Mouse (Mus musculus): ENCODE data around the gene Gm11237. TPM values are rescaled to one million over a fixed set of nuclear protein-coding genes. Genes with fewer than 3 reads are reported as not detected.
"Not testable (repeated sequence)": the region's sequence is repeated elsewhere in the genome, so short reads cannot be mapped to it uniquely, and the experiment has no call there.

Gene Gm11237
- not detected in 2 replicates for polyA plus RNA-seq (2012; rRNA removed)

DNA sequence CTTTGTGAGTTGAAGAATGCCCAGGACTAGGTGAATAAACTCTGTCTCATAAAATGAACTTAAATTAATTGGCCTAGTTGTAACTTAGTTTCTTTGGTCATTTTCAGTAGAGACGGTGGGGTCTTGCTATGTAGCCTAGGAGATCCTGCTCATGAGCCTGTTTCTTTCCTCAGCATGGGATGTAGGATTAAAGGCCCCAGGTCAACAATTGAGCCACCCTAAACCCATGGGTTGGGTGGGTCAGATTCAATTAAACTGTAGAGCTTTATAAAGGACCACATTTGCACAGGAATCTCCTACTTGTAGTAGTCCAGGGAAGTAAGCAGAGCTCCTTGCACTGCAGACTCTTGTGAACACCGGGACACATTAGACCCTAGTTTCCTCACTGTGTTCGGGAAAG, at the start of gene Gm11237:
Gm11237 (plus strand) TSS at position 301 of the 400 bp plus-strand sequence.
- H3K27ac ChIP-seq (ENCODE audit: control insufficient read depth, insufficient read depth, low read depth, low read length); H3K4me3 ChIP-seq (ENCODE audit: control insufficient read depth, low read depth, low read length); H3K36me3 ChIP-seq (ENCODE audit: control insufficient read depth, insufficient read depth, low read length); H3K27me3 ChIP-seq (ENCODE audit: control insufficient read depth, insufficient read depth, low read length); H3K4me1 ChIP-seq (ENCODE audit: control insufficient read depth, insufficient read depth, low read length): not testable (repeated sequence)

GRCm38 (mm10) chr4:73599248-73599647, 23.5 kb upstream of the Gm11237 start:
- H3K27ac ChIP-seq (ENCODE audit: control insufficient read depth, insufficient read depth, low read depth, low read length): no peak overlapping the region
- no peak overlapping the region for H3K4me3 ChIP-seq (ENCODE audit: control insufficient read depth, low read depth, low read length)
- no peaks in the 10 kb centered on the region for H3K27me3 ChIP-seq (ENCODE audit: control insufficient read depth, insufficient read depth, low read length)
- H3K36me3 ChIP-seq (ENCODE audit: control insufficient read depth, insufficient read depth, low read length): no peaks in the 10 kb centered on the region
- TF ChIP-seq CTCF (IDR thresholded peaks at IDR 0.05; ENCODE audit: control insufficient read depth, insufficient read depth, insufficient replicate concordance, low read depth, low read length) (no peak), POLR2A (IDR thresholded peaks at IDR 0.05; ENCODE audit: control insufficient read depth, low read depth, low read length) (no peak)
- H3K4me1 ChIP-seq (ENCODE audit: control insufficient read depth, insufficient read depth, low read length): no peaks in the 10 kb centered on the region

DNA sequence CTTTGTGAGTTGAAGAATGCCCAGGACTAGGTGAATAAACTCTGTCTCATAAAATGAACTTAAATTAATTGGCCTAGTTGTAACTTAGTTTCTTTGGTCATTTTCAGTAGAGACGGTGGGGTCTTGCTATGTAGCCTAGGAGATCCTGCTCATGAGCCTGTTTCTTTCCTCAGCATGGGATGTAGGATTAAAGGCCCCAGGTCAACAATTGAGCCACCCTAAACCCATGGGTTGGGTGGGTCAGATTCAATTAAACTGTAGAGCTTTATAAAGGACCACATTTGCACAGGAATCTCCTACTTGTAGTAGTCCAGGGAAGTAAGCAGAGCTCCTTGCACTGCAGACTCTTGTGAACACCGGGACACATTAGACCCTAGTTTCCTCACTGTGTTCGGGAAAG, 15.2 kb upstream of the Gm11237 start, which contains the start of gene Gm11238:
Gm11238 (plus strand) TSS at position 301 of the 400 bp plus-strand sequence.
- H3K27ac ChIP-seq (ENCODE audit: control insufficient read depth, insufficient read depth, low read depth, low read length); H3K4me3 ChIP-seq (ENCODE audit: control insufficient read depth, low read depth, low read length); H3K4me1 ChIP-seq (ENCODE audit: control insufficient read depth, insufficient read depth, low read length); H3K36me3 ChIP-seq (ENCODE audit: control insufficient read depth, insufficient read depth, low read length); H3K27me3 ChIP-seq (ENCODE audit: control insufficient read depth, insufficient read depth, low read length): not testable (repeated sequence)

DNA sequence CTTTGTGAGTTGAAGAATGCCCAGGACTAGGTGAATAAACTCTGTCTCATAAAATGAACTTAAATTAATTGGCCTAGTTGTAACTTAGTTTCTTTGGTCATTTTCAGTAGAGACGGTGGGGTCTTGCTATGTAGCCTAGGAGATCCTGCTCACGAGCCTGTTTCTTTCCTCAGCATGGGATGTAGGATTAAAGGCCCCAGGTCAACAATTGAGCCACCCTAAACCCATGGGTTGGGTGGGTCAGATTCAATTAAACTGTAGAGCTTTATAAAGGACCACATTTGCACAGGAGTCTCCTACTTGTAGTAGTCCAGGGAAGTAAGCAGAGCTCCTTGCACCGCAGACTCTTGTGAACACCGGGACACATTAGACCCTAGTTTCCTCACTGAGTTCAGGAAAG, 15.0 kb downstream of the Gm11237 start, which contains the start of gene Gm11236:
Gm11236 (plus strand) TSS at position 301 of the 400 bp plus-strand sequence.
- H3K4me1 ChIP-seq (ENCODE audit: control insufficient read depth, insufficient read depth, low read length); H3K4me3 ChIP-seq (ENCODE audit: control insufficient read depth, low read depth, low read length); H3K36me3 ChIP-seq (ENCODE audit: control insufficient read depth, insufficient read depth, low read length); H3K27me3 ChIP-seq (ENCODE audit: control insufficient read depth, insufficient read depth, low read length); H3K27ac ChIP-seq (ENCODE audit: control insufficient read depth, insufficient read depth, low read depth, low read length): not testable (repeated sequence)

DNA sequence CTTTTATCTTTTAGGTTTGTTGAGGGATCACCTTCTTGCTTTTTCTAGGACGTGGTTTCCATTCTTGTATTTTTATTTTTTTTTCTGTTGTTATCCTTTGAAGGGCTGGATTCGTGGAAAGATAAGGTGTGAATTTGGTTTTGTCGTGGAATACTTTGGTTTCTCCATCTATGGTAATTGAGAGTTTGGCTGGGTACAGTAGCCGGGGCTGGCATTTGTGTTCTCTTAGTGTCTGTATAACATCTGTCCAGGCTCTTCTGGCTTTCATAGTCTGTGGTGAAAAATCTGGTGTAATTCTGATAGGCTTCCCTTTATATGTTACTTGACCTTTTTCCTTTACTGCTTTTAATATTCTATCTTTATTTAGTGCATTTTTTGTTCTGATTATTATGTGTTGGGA, 39.1 kb downstream of the Gm11237 start:
- not testable (repeated sequence) for H3K27ac ChIP-seq (ENCODE audit: control insufficient read depth, insufficient read depth, low read depth, low read length); H3K4me3 ChIP-seq (ENCODE audit: control insufficient read depth, low read depth, low read length); H3K36me3 ChIP-seq (ENCODE audit: control insufficient read depth, insufficient read depth, low read length); H3K4me1 ChIP-seq (ENCODE audit: control insufficient read depth, insufficient read depth, low read length); H3K27me3 ChIP-seq (ENCODE audit: control insufficient read depth, insufficient read depth, low read length)

- not testable (repeated sequence) for H3K27ac ChIP-seq (ENCODE audit: control insufficient read depth, insufficient read depth, low read depth, low read length); H3K4me1 ChIP-seq (ENCODE audit: control insufficient read depth, insufficient read depth, low read length); H3K36me3 ChIP-seq (ENCODE audit: control insufficient read depth, insufficient read depth, low read length); H3K27me3 ChIP-seq (ENCODE audit: control insufficient read depth, insufficient read depth, low read length); H3K4me3 ChIP-seq (ENCODE audit: control insufficient read depth, low read depth, low read length)
Observed at GRCm38 (mm10) chr4:73668054-73668453, 45.3 kb downstream of the Gm11237 start, which contains the start of gene Gm11239. Gm11239 (plus strand) TSS chr4:73668354.

Other genes starting within 250 kb of the Gm11237 start
- gene Gm11487, start 217.9 kb upstream of the Gm11237 start, polyA plus RNA-seq (2012; rRNA removed): not detected in 2 replicates
- gene Gm11238, start 15.1 kb upstream of the Gm11237 start, polyA plus RNA-seq (2012; rRNA removed): not detected in 2 replicates
- gene Gm11236, start 15.1 kb downstream of the Gm11237 start, polyA plus RNA-seq (2012; rRNA removed): not detected in 2 replicates
- gene Gm11239, start 45.4 kb downstream of the Gm11237 start, polyA plus RNA-seq (2012; rRNA removed): not detected in 2 replicates
- not detected in 2 replicates for gene Gm428, start 60.5 kb downstream of the Gm11237 start, polyA plus RNA-seq (2012; rRNA removed)
- gene Rasef, start 168.0 kb downstream of the Gm11237 start, polyA plus RNA-seq (2012; rRNA removed): 12.1 and 12.4 TPM in 2 replicates

All from testis, adult 2 months (tissue).